In genomic region chr19:25405987-25406386, GRCm38 (mm10) we compare ENCODE assay signal across 8 mouse cellular contexts.
DNase-seq lines count a peak whose midpoint lies in the region; ATAC-seq and TF ChIP-seq lines count a peak whose summit lies in the region.

No protein-coding gene starts in this region.

- H3K36me3 ChIP-seq in lung, embryonic 16.5 days (ENCODE audit: control insufficient read depth, insufficient read depth, low read length) = peaks cover 12% of the 10 kb centered on the region
- no peaks in the 10 kb centered on the region; the same call in 1 of the 2 replicates for H3K36me3 ChIP-seq in hindbrain, postnatal 0 days (ENCODE audit: insufficient read depth, low read length)
- no peaks in the 10 kb centered on the region for H3K36me3 ChIP-seq in liver, embryonic 14.5 days (replicated peaks; ENCODE audit: control insufficient read depth, insufficient read depth, low read depth)

- H3K27ac ChIP-seq in lung, embryonic 16.5 days (ENCODE audit: low read length) = peak overlapping the region; percentile 94
- peak overlapping the region; percentile 67 for H3K27ac ChIP-seq in hindbrain, postnatal 0 days
- no peak overlapping the region for H3K27ac ChIP-seq in liver, embryonic 14.5 days

- no peak for ATAC-seq in lung, embryonic 16.5 days (ENCODE audit: low read depth)
- ATAC-seq in hindbrain, postnatal 0 days = no peak
- ATAC-seq in liver, embryonic 14.5 days (ENCODE audit: insufficient read depth) = no peak

- TF ChIP-seq EP300 in liver, embryonic 14.5 days (IDR thresholded peaks at IDR 0.05; ENCODE audit: low read depth) = no peak

- no peak for DNase-seq in lung, adult 18-20 months
- no peak for DNase-seq in hindbrain, postnatal 0 days (ENCODE audit: low spot score)
- no peak for DNase-seq in liver, embryonic 14.5 days (ENCODE audit: low read depth in 3 of 3, low spot score in 3 of 3)
- no peak for DNase-seq in cerebellum, postnatal 10 days
- DNase-seq in embryo, embryonic 10.5 days (ENCODE audit: low spot score) = no peak
- no peak for DNase-seq in gastrocnemius, postnatal 25 days
- no peak for DNase-seq in thymus, postnatal 0 days (ENCODE audit: low spot score)

- peak overlapping the region; percentile 53 for H3K4me3 ChIP-seq in lung, embryonic 16.5 days (ENCODE audit: low read length)
- peak overlapping the region; percentile 28 for H3K4me3 ChIP-seq in hindbrain, postnatal 0 days (ENCODE audit: low read length)
- H3K4me3 ChIP-seq in liver, embryonic 14.5 days (ENCODE audit: insufficient read depth in 1 of 2, low read depth in 2 of 2, low read length in 2 of 2) = peak overlapping the region in 1 of 2 experiments; percentile 22; a peak in 1 of 4 replicates

- peak overlapping the region; percentile 71 for H3K9ac ChIP-seq in lung, embryonic 16.5 days (ENCODE audit: low read length)
- 0 out of 2 replicates have a peak overlapping the region, but pooled peaks have one; percentile 17 for H3K9ac ChIP-seq in hindbrain, postnatal 0 days (replicated peaks; ENCODE audit: low read length)
- H3K9ac ChIP-seq in liver, embryonic 14.5 days (replicated peaks) = no peak overlapping the region

- no peak for TF ChIP-seq CTCF in hindbrain, postnatal 0 days (IDR thresholded peaks at IDR 0.05; ENCODE audit: low read depth)
- TF ChIP-seq CTCF in liver, embryonic 14.5 days (IDR thresholded peaks at IDR 0.05; ENCODE audit: low read depth) = no peak

- peaks cover 32% of the 10 kb centered on the region for H3K4me1 ChIP-seq in lung, embryonic 16.5 days (replicated peaks; ENCODE audit: control insufficient read depth, insufficient read depth, low read length)
- peaks cover 6% of the 10 kb centered on the region; the same call in 1 of the 2 replicates for H3K4me1 ChIP-seq in hindbrain, postnatal 0 days (ENCODE audit: insufficient read depth, low read length)
- no peaks in the 10 kb centered on the region for H3K4me1 ChIP-seq in liver, embryonic 14.5 days (replicated peaks; ENCODE audit: control insufficient read depth in 2 of 2, insufficient read depth in 2 of 2, low read length in 1 of 2)

- 38% methylated on average over 6 of the region's 6 CpGs for WGBS in lung, embryonic 16.5 days
- WGBS in hindbrain, postnatal 0 days = 25% methylated on average over 6 of the region's 6 CpGs
- 31% methylated on average over 6 of the region's 6 CpGs for WGBS in liver, embryonic 14.5 days (ENCODE audit: insufficient replicate concordance)

- no peaks in the 10 kb centered on the region for H3K27me3 ChIP-seq in lung, embryonic 16.5 days (ENCODE audit: control insufficient read depth, insufficient read depth, low read depth, low read length)
- no peaks in the 10 kb centered on the region for H3K27me3 ChIP-seq in hindbrain, postnatal 0 days (ENCODE audit: insufficient read depth, low read length)
- peaks cover 15% of the 10 kb centered on the region for H3K27me3 ChIP-seq in liver, embryonic 14.5 days (ENCODE audit: control insufficient read depth, insufficient read depth, low read length)

- no peaks in the 10 kb centered on the region for H3K9me3 ChIP-seq in lung, embryonic 16.5 days (ENCODE audit: control insufficient read depth, low read length)
- H3K9me3 ChIP-seq in hindbrain, postnatal 0 days (ENCODE audit: low read length) = no peaks in the 10 kb centered on the region
- H3K9me3 ChIP-seq in liver, embryonic 14.5 days (ENCODE audit: control insufficient read depth, low read length) = no peaks in the 10 kb centered on the region

- H3K4me2 ChIP-seq in lung, embryonic 16.5 days (ENCODE audit: low read depth, low read length) = peak overlapping the region; percentile 89
- H3K4me2 ChIP-seq in hindbrain, postnatal 0 days (ENCODE audit: low read depth, low read length) = peak overlapping the region; percentile 65
- peak overlapping the region; percentile 48 for H3K4me2 ChIP-seq in liver, embryonic 14.5 days (ENCODE audit: low read depth)
